Comparison of ENCODE assay signal across 28 mouse cellular contexts in the genomic region with DNA sequence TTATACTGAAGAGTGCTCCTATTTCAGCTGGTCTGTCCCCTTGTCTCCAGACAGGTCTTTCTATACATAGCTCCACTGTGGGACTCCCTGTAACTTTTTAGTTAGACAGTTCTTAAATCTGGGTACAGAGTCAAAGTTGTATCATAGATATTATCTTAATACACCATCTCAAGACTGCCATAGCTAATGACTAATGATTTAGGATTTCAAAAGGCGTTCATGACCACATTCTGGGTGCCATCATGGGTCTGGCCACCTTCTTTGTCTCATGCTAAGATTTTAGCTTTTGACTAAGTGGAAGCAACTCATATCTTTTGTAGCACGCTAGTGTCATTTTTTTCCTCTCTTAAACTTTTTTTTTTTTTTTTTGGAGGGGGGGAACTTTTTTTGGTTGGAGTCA.
DNase-seq lines count a peak whose midpoint lies in the region; ATAC-seq and TF ChIP-seq lines count a peak whose summit lies in the region.
"Had no signal": no experiment of that assay in that cellular context is flagged by ENCODE, and none has a peak within 500 bp of the region (broad histone marks: within the 10 kb centered on the region; RNA-seq: fewer than 3 reads in every experiment).

No protein-coding gene starts in this region.

- no peak for TF ChIP-seq EP300 in stomach, postnatal 0 days (optimal IDR thresholded peaks at IDR 0.05)

- no peak overlapping the region for H3K4me3 ChIP-seq in embryonic facial prominence, embryonic 12.5 days
- no peak overlapping the region for H3K4me3 ChIP-seq in embryonic facial prominence, embryonic 10.5 days
- H3K4me3 ChIP-seq in stomach, embryonic 14.5 days (ENCODE audit: low read depth, low read length) = no peak overlapping the region
- H3K4me3 ChIP-seq in stomach, postnatal 0 days (ENCODE audit: low read depth, low read length) = no peak overlapping the region
- H3K4me3 ChIP-seq in limb, embryonic 12.5 days (replicated peaks) = no peak overlapping the region
- H3K4me3 ChIP-seq: heart, embryonic 13.5 days; hindbrain, embryonic 12.5 days; liver, embryonic 13.5 days; stomach, embryonic 15.5 days had no signal

- 88% methylated on average over 2 of the region's 2 CpGs for WGBS in embryonic facial prominence, embryonic 12.5 days
- WGBS in embryonic facial prominence, embryonic 10.5 days = 89% methylated on average over 2 of the region's 2 CpGs
- 82% methylated on average over 2 of the region's 2 CpGs for WGBS in stomach, embryonic 14.5 days
- 76% methylated on average over 2 of the region's 2 CpGs for WGBS in stomach, postnatal 0 days
- 74% methylated on average over 2 of the region's 2 CpGs for WGBS in limb, embryonic 12.5 days

- no peak overlapping the region for H3K9ac ChIP-seq in embryonic facial prominence, embryonic 12.5 days
- H3K9ac ChIP-seq in stomach, embryonic 14.5 days (replicated peaks; ENCODE audit: low read depth, low read length) = no peak overlapping the region
- H3K9ac ChIP-seq in stomach, postnatal 0 days (ENCODE audit: low read length) = no peak overlapping the region
- no peak overlapping the region for H3K9ac ChIP-seq in limb, embryonic 12.5 days (replicated peaks)
- H3K9ac ChIP-seq: heart, embryonic 13.5 days; hindbrain, embryonic 12.5 days; liver, embryonic 13.5 days; lung, embryonic 14.5 days; stomach, embryonic 15.5 days had no signal

- DNase-seq in embryonic facial prominence, embryonic 10.5 days (ENCODE audit: low spot score) = no peak
- no peak for DNase-seq in stomach, postnatal 0 days (ENCODE audit: low spot score)
- no peak for DNase-seq in embryo, embryonic 9.5 days (ENCODE audit: extremely low spot score)
- DNase-seq in cerebellum, postnatal 10 days = no peak
- no peak for DNase-seq in spleen, adult 12 weeks (ENCODE audit: low spot score)
- DNase-seq: adrenal gland, adult 2 months; cerebellum, adult 18-20 months; cerebellum, postnatal 36 days; embryo, embryonic 11 days; gastrocnemius, postnatal 10 days; heart, adult 11 months; heart, postnatal 14 days; kidney, postnatal 4 days; layer of hippocampus, adult 9-11 months; left cerebral cortex, postnatal 4 days; liver, embryonic 13.5 days; lung, embryonic 14.5 days; lung, postnatal 4 days; thymus, adult 2 months had no signal

- no peak for TF ChIP-seq CTCF in stomach, postnatal 0 days (IDR thresholded peaks at IDR 0.05; ENCODE audit: low read depth)

- ATAC-seq in embryonic facial prominence, embryonic 12.5 days (ENCODE audit: insufficient number of reproducible peaks, insufficient read depth, low FRiP score, low TSS enrichment) = no peak
- no peak for ATAC-seq in stomach, embryonic 14.5 days (ENCODE audit: insufficient number of reproducible peaks, insufficient read depth, low FRiP score, low read depth)
- ATAC-seq in stomach, postnatal 0 days (ENCODE audit: low FRiP score, low TSS enrichment) = no peak
- no peak for ATAC-seq in limb, embryonic 12.5 days (ENCODE audit: insufficient number of reproducible peaks, insufficient read depth, low FRiP score, low TSS enrichment, low read depth)
- ATAC-seq: forebrain, embryonic 14.5 days; intestine, postnatal 0 days; midbrain, embryonic 16.5 days had no signal

- H3K4me2 ChIP-seq in embryonic facial prominence, embryonic 12.5 days (replicated peaks) = no peak overlapping the region
- no peak overlapping the region for H3K4me2 ChIP-seq in stomach, embryonic 14.5 days (replicated peaks; ENCODE audit: low read depth, low read length)
- no peak overlapping the region for H3K4me2 ChIP-seq in stomach, postnatal 0 days (replicated peaks; ENCODE audit: low read depth)
- no peak overlapping the region for H3K4me2 ChIP-seq in limb, embryonic 12.5 days
- H3K4me2 ChIP-seq: hindbrain, embryonic 12.5 days; liver, embryonic 13.5 days; lung, embryonic 14.5 days; stomach, embryonic 15.5 days had no signal

- H3K27me3 ChIP-seq in embryonic facial prominence, embryonic 12.5 days = no peaks in the 10 kb centered on the region
- H3K27me3 ChIP-seq in embryonic facial prominence, embryonic 10.5 days (replicated peaks; ENCODE audit: low read depth, poor library complexity, severe bottlenecking) = no peaks in the 10 kb centered on the region
- no peaks in the 10 kb centered on the region for H3K27me3 ChIP-seq in stomach, embryonic 14.5 days (ENCODE audit: control insufficient read depth, insufficient read depth, low read length)
- no peaks in the 10 kb centered on the region for H3K27me3 ChIP-seq in stomach, postnatal 0 days (ENCODE audit: control insufficient read depth, insufficient read depth, low read length)
- no peaks in the 10 kb centered on the region for H3K27me3 ChIP-seq in limb, embryonic 12.5 days
- H3K27me3 ChIP-seq: heart, embryonic 13.5 days; hindbrain, embryonic 12.5 days; liver, embryonic 13.5 days; stomach, embryonic 15.5 days had no signal

- no peaks in the 10 kb centered on the region for H3K36me3 ChIP-seq in embryonic facial prominence, embryonic 12.5 days
- H3K36me3 ChIP-seq in embryonic facial prominence, embryonic 10.5 days (replicated peaks) = no peaks in the 10 kb centered on the region
- no peaks in the 10 kb centered on the region for H3K36me3 ChIP-seq in stomach, embryonic 14.5 days (ENCODE audit: control insufficient read depth, insufficient read depth, low read length)
- no peaks in the 10 kb centered on the region for H3K36me3 ChIP-seq in stomach, postnatal 0 days (ENCODE audit: control insufficient read depth, insufficient read depth, low read length)
- no peaks in the 10 kb centered on the region for H3K36me3 ChIP-seq in limb, embryonic 12.5 days
- H3K36me3 ChIP-seq: hindbrain, embryonic 12.5 days; liver, embryonic 13.5 days; stomach, embryonic 15.5 days had no signal

- H3K4me1 ChIP-seq in embryonic facial prominence, embryonic 12.5 days = peaks cover 24% of the 10 kb centered on the region; the same call in 1 of the 2 replicates
- peaks cover 42% of the 10 kb centered on the region for H3K4me1 ChIP-seq in embryonic facial prominence, embryonic 10.5 days
- peaks cover 16% of the 10 kb centered on the region for H3K4me1 ChIP-seq in stomach, embryonic 14.5 days (ENCODE audit: control insufficient read depth, insufficient read depth, low read length)
- 0 out of 2 replicates have a peak, but pooled peaks cover 3% of the 10 kb centered on the region for H3K4me1 ChIP-seq in stomach, postnatal 0 days (replicated peaks; ENCODE audit: control insufficient read depth, insufficient read depth)
- peaks cover 47% of the 10 kb centered on the region for H3K4me1 ChIP-seq in limb, embryonic 12.5 days (replicated peaks)
- H3K4me1 ChIP-seq: hindbrain, embryonic 12.5 days had no signal

- H3K9me3 ChIP-seq in embryonic facial prominence, embryonic 12.5 days = no peaks in the 10 kb centered on the region
- no peaks in the 10 kb centered on the region for H3K9me3 ChIP-seq in embryonic facial prominence, embryonic 10.5 days
- no peaks in the 10 kb centered on the region for H3K9me3 ChIP-seq in stomach, embryonic 14.5 days (ENCODE audit: control insufficient read depth, low read depth, low read length)
- H3K9me3 ChIP-seq in stomach, postnatal 0 days (ENCODE audit: control insufficient read depth, low read length) = no peaks in the 10 kb centered on the region
- no peaks in the 10 kb centered on the region for H3K9me3 ChIP-seq in limb, embryonic 12.5 days
- H3K9me3 ChIP-seq: heart, embryonic 13.5 days; hindbrain, embryonic 12.5 days; liver, embryonic 13.5 days; stomach, embryonic 15.5 days had no signal

- peak overlapping the region; percentile 17; the same call in 1 of the 2 replicates for H3K27ac ChIP-seq in embryonic facial prominence, embryonic 12.5 days
- H3K27ac ChIP-seq in embryonic facial prominence, embryonic 10.5 days (replicated peaks) = no peak overlapping the region
- 0 out of 2 replicates have a peak overlapping the region, but pooled peaks have one; percentile 4 for H3K27ac ChIP-seq in stomach, embryonic 14.5 days (ENCODE audit: low read length)
- H3K27ac ChIP-seq in stomach, postnatal 0 days (replicated peaks) = no peak overlapping the region
- H3K27ac ChIP-seq in limb, embryonic 12.5 days = peak overlapping the region; percentile 20; the same call in 1 of the 2 replicates
- H3K27ac ChIP-seq: hindbrain, embryonic 12.5 days; liver, embryonic 13.5 days had no signal

Comparison
In these comparisons a context has a peak if more than half of its experiments do, and no peak if none do; other contexts are left out.
1. H3K27ac ChIP-seq: peak in embryonic facial prominence, embryonic 12.5 days (single experiment), stomach, embryonic 14.5 days (single experiment) and limb, embryonic 12.5 days (single experiment); none in embryonic facial prominence, embryonic 10.5 days (single experiment) and stomach, postnatal 0 days (single experiment).